Mouse (Mus musculus) olfactory bulb, adult 2 months (tissue): ENCODE results near the gene Kif3b. TPM values are rescaled to one million over a fixed set of nuclear protein-coding genes. Genes with fewer than 3 reads are reported as not detected.

Experiments used
- H3K27ac ChIP-seq: fragments of 200-500 bp; 2 replicates; pipeline ENCODE4 v1.5.1; 2012; ENCODE audit warnings: low read depth, low read length; ENCODE audit not compliant: insufficient read depth
- H3K4me1 ChIP-seq: fragments of 200-500 bp; 2 replicates; pipeline ENCODE4 v1.6.1; 2012; ENCODE audit warnings: low read length; ENCODE audit not compliant: control insufficient read depth, insufficient read depth
- H3K4me3 ChIP-seq: fragments of 200-500 bp; 2 replicates; pipeline ENCODE4 v1.5.1; 2012; ENCODE audit warnings: mild to moderate bottlenecking, low read depth, low read length, moderate library complexity; ENCODE audit not compliant: insufficient read depth
- CTCF ChIP-seq: fragments of 200-500 bp; IDR thresholded peaks from 2 replicates; pipeline ENCODE4 v1.5.1; 2012; ENCODE audit warnings: low read depth, mild to moderate bottlenecking, low read length, moderate library complexity; ENCODE audit not compliant: insufficient read depth
- POLR2A ChIP-seq: fragments of 200-500 bp; IDR thresholded peaks from 2 replicates; pipeline ENCODE4 v1.6.1; 2012; ENCODE audit warnings: mild to moderate bottlenecking, low read depth, low read length, moderate library complexity; ENCODE audit not compliant: insufficient read depth
- WGBS: fragments of 180-500 bp; shearing (Covaris S2); methylation state at CpG from one replicate; pipeline ENCODE4 v1.1.7; 2018; 5-methylcytosine and 5-hydroxymethylcytosine counted together
- polyA plus RNA-seq: library from polyadenylated mRNA; stranded (reverse); fragments of >200 nt; gene quantifications from 2 replicates; pipeline ENCODE4 v1.2.4, GENCODE M21; 2012; ENCODE audit warnings: low replicate concordance; ENCODE audit not compliant: missing spikeins, insufficient read depth, insufficient read length

The Kif3b gene
- polyA plus RNA-seq, 1 experiment, result not detected

DNA sequence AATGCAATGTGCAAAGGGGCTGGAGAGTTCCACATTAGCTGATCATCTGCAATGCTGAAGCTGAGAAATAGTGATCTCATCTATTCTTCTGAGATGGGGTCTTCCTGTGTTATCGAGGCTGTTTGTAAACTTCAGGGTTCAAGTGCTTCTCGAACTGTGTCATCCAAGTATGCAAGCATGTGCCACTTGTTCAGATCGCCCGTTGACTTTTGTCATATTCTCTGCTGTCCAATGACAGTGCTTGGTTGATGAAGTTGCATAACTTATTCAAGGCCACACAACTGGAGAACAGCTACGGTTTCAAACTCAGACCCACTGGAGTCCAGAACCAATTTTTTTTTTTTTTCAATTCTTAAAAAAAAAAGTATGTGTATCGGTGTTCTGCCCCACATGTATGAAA, 51.0 kb downstream of the Kif3b start:
- Histone ChIP-seq H3K4me1 (no peaks in the 10 kb centered on the region), H3K27ac (no peak overlapping the region), H3K4me3 (no peak overlapping the region)
- 92% methylated on average over 6 of the region's 6 CpGs for WGBS
- TF ChIP-seq CTCF (no peak), POLR2A (no peak)

DNA sequence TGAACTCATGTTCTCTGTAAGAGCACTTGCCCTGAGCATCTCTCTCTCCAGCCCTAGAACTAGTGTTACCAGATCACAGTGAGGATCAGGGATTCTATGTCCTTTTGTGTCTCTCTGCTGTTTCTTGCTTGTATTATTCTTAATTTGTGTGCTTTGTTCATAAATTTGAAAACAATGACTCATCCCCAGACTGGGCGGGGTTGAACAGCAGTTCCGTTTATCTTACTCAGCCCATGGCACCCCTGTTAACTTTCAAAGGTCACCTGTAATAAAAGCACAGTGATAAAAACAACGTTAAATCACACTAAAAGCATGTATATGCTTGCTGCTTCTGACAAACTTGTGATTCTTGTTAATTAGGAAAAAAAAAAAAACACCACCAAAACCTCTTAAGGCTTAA, 51.4 kb downstream of the Kif3b start:
- Histone ChIP-seq H3K4me1 (no peaks in the 10 kb centered on the region), H3K4me3 (no peak overlapping the region), H3K27ac (no peak overlapping the region)
- TF ChIP-seq POLR2A, result no peak
- TF ChIP-seq CTCF, result no peak
- WGBS, result 40% methylated on average over 3 of the region's 3 CpGs

DNA sequence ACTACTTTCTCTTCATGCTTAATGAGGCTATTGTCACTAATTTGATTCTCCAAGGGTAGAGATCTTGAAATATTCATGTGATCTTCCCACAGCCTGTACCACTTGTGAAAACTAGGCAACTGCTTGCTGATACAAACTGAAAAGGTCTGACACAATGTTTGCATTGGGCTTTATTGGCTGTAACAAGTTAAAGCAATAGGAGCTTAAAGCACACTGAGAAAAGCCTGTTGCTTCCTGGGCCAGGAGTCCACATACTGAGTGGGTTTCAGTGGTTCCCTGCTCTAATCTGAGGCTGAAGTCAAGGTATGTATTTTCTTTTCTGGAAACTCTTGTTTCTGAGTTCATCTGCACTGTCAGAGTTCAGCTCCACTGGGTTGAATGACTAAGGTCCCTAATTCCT, 52.0 kb downstream of the Kif3b start:
- no peak overlapping the region for H3K27ac ChIP-seq
- no peaks in the 10 kb centered on the region for H3K4me1 ChIP-seq
- no peak overlapping the region for H3K4me3 ChIP-seq
- TF ChIP-seq POLR2A, result no peak
- no peak for TF ChIP-seq CTCF

DNA sequence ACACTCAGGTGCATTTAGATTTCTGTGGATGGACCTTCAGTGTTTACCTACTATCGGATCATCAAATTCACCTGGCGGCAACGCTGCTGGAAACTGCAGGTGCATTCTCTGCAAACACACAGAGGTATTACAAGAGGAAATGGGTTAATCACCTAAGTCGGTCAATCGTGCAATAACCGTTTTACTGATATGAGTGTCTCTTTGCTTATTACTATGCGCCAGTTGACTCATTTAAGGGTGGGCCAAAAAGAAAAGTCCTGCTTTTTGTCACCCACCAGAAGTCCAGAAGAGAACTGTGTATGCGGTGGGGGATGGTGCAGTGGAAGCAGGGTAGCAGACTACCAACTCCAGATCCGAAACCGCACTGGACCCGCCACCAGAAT, 53.8 kb downstream of the Kif3b start:
- TF ChIP-seq POLR2A (no peak; the same call in 1 of the 2 replicates), CTCF (no peak)
- Histone ChIP-seq H3K4me3 (peak overlapping the region; percentile 94), H3K4me1 (no peaks in the 10 kb centered on the region), H3K27ac (0 out of 2 replicates have a peak overlapping the region, but pooled peaks have one; percentile 67)
- 3% methylated on average over 11 of the region's 11 CpGs for WGBS

DNA sequence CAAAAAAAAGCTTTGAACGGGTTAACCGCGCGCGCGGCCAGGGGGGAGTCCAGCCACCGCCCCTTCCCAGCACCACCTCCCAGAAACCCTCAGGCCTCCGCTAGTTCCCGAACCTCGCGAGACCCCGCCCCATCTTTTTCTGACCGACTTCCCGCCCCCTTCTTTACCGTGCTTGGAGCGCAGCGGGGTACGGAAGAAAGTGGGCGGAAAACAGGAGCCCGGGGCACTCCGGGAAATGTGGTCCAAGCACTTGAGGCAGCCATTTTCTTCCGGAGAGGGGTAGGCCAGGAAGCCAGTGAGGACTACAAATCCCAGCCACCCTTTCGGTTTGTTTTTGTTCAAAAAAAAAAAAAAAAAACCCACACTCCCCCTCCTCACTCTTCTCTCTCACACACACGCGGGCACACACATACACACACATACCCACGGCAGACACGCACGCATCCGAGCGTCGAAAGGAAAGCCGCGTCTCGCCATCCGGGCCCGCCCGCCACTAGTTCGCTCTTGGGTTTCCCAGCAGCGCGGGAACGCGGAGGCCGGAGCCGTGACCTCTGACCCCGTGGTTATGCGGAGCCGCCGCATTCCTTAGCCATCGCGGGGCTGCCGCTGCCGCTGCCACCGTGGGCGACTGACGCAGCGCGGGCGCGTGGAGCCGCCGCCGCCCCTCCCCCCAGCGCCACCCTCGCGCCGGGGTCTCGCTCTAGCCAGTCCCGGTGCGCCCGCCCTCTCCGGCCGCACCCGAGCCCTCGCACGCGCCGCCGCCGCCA, 54.4 kb downstream of the Kif3b start, which contains the start of gene Asxl1:
Gene Asxl1, plus strand, starts transcription at position 376 of the 767 bp plus-strand sequence.
- Histone ChIP-seq H3K4me3 (peak within 1 kb of the TSS; percentile 94), H3K4me1 (no peaks in the 10 kb centered on the region), H3K27ac (peak within 1 kb of the TSS; percentile 99)
- under 1% methylated on average over 79 of the region's 79 CpGs for WGBS
- TF ChIP-seq POLR2A, result peak; percentile 30; the same call in 1 of the 2 replicates
- no peak for TF ChIP-seq CTCF

DNA sequence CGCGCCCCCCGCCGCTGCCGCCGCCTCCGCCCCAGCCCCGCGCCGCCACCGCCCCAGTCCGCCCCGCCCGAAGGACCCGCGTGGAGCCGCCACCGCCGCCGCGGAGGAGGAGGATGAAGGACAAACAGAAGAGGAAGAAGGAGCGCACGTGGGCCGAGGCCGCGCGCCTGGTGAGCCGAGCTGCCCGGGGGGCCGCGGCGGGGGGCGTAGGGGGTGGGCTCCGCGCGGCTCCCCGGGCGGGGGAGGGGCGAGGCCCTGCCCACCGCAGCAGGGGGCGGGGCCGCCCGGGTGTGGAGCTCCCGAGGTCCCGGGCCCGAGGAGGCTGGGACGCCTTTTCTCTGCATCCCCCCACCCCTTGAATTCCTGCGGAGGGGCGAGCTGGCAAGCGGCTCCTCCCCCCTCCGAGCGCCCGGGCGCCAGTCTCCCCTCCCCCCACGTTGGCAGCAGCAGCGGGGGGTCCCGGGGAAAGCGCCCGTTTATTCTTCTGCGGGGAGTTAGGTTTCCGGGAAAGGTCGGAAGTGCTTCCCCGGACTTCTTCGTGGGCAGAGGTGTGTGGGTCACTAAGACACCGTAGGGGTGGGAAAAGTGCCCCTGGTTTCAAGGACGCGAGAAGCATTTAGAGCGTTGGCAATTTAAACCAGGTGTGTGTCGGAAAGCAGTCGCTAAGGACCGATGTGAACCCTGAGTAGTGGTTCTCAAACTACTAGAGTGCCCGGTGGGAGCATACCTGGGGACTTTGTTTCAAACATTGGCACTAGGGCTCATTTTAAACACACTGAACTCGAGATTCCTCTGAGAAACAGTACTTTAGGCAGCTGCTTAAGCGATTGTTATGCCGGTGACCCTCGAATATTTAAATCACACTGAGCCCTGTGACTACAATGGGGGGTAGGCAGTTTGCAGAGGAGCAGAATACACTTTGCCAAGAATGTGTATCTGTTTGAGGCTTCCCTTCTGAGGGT, 55.3 kb downstream of the Kif3b start:
- Histone ChIP-seq H3K27ac (peak overlapping the region; percentile 38; the same call in 1 of the 2 replicates), H3K4me3 (peak overlapping the region; percentile 94), H3K4me1 (no peaks in the 10 kb centered on the region)
- WGBS, result 1% methylated on average over 68 of the region's 76 CpGs
- TF ChIP-seq CTCF (no peak), POLR2A (0 out of 2 replicates have a peak, but pooled peaks have one; percentile 7)

DNA sequence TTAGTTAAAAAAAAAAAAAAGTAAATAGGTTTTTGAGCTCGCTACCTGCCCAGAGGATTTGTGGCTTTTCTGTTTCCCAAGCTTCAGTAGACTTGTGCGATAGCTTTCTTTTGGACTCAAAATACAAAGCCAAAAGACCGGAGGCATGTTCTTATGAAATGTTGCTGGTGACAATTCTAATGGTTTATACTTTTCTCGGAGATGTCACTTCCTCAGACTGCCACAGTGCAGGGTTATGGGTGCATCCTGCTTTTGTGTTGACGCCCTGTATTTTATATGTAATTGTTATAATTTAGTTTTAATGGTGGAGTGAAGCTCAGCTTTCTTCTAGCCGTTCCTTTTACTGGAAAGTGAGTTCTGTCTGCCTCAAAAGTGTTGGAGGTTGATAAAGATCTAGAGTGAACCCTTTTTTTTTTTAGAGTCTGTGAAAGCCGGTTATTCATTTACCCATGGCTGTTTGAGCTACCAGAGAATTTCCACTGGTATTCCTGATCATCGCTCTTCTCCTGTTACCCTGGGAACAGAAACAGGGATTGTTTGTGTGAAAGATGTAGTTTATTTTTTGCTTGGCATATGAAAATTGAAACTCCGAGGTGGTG, 56.1 kb downstream of the Kif3b start:
- peak overlapping the region; percentile 38; the same call in 1 of the 2 replicates for H3K27ac ChIP-seq
- no peaks in the 10 kb centered on the region for H3K4me1 ChIP-seq
- 1% methylated on average over 9 of the region's 9 CpGs for WGBS
- no peak for TF ChIP-seq CTCF
- TF ChIP-seq POLR2A, result no peak
- no peak overlapping the region for H3K4me3 ChIP-seq

DNA sequence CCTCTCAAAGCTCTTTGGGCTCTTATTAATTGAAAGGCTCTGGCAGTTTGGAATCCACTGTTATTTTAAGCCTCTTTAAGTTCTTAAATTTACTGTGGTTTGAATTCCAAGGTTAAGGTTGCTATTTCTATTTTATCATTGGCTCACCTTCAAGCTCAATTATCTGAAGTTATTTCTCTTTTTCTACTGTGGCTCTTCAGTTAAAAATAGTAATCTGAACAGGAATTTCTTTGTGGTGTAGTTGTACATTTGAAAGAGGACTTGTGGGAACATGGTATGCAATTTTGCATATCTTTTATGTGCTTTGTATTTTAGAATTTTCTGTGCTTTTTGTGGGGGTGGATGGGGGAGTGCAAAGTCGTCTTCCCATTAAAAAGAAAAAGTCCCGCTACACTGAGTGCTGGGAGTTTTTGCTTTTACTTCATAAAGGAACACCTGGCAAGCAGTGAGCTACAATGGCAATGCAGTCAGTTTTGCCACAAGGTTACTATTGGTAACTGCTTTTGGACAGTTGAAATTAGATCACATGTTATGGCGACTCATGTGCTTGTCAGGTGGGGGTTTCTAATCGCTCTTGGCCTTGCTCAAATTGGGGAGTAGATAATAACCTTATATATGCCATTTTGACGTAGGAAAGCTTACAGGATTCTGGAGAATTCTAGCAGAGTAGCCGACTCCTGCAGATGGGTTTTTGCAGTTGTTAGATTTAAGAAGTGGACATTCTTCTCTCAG, 57.1 kb downstream of the Kif3b start:
- 24% methylated on average over 6 of the region's 6 CpGs for WGBS
- Histone ChIP-seq H3K4me1 (no peaks in the 10 kb centered on the region), H3K4me3 (no peak overlapping the region), H3K27ac (no peak overlapping the region)
- TF ChIP-seq CTCF (no peak), POLR2A (no peak)
